Mouse (Mus musculus): ENCODE measurements around the gene H2-M10.2. TPM values are rescaled to one million over a fixed set of nuclear protein-coding genes. Genes with fewer than 3 reads are reported as not detected.
"Not testable (repeated sequence)": the region's sequence is repeated elsewhere in the genome, so short reads cannot be mapped to it uniquely, and the experiment has no call there.

H2-M10.2 gene
- total RNA-seq, 2 experiments from 2014 or later: not detected

DNA sequence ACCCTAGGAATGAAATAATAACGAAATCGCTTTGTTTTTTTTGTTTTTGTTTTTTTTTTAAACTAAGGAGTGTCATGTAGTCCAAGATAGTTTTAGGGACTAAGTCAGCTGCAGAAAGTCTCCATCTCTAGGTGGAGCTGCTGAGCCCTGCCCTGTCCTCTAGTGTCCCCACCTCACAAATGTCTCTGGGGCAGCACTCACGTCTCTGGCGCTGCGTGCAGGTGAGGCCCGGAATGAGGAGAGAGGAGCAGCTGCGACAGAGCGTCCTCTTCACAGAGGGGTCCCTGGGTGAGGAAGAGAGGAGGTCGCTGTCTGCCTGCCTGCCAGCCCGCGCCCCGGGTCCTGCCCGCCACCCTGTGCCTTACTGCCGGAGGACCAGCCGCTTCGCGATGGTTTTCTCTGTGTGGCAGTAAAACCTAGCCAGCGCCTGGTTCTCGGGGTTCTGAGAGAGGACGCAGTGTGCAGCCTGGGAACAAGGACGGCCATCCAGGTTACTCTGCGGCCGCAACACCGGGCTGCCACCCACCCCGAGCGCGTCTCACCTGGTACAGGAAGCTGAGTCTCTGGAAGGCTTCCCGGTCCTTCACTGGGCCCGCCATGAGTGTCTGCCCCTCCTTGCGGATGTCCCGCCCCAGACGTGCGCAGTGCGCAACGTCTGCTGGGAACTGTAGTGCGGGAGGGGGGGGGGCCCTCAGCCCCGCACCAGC lies 28.9 kb downstream of the H2-M10.2 start:
- ATAC-seq (replicated peaks; ENCODE audit: low FRiP score, low TSS enrichment, poor library complexity, severe bottlenecking): peak; percentile 94

GRCm38 (mm10) chr17:36253087-36253600 lies 33.1 kb downstream of the H2-M10.2 start:
- no peak for ATAC-seq (replicated peaks; ENCODE audit: low FRiP score, low TSS enrichment, poor library complexity, severe bottlenecking)

DNA sequence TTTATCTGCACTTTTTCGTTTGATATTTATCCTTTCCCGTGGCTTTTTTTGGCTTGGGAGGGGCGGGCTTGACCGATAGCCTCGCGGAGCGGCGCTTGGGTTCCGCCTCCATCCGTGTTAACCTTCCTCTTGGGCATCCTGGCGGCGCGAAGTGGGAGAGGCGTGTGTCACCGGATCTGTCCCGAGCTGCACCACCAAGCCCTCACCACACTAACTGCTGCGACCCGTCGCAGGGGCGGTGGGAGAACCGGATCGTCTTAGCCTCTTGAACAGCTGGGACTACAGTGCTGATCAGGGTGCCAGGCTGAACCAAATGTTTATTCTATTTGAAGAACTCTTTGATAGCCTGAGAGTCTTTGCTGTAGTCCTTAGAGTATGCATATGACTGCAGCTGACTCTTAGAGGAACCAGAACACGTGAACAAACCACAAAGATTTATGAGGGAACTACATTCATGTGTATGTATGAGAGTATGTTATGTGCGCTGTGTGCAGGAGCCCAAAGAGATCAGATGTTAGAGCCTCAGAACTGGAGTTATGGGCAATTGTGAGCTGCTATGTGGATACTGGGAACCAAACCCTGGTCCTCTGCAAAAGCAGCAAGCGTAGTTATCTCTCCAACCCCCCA lies 33.9 kb downstream of the H2-M10.2 start:
- peak; percentile 57 for ATAC-seq (replicated peaks; ENCODE audit: low FRiP score, low TSS enrichment, poor library complexity, severe bottlenecking)

GRCm38 (mm10) chr17:36248886-36249285 lies 37.4 kb downstream of the H2-M10.2 start:
- no peak for ATAC-seq (replicated peaks; ENCODE audit: low FRiP score, low TSS enrichment, poor library complexity, severe bottlenecking)

- no peak for ATAC-seq (replicated peaks; ENCODE audit: low FRiP score, low TSS enrichment, poor library complexity, severe bottlenecking)
Observed at GRCm38 (mm10) chr17:36245741-36246140, 40.5 kb downstream of the H2-M10.2 start.

DNA sequence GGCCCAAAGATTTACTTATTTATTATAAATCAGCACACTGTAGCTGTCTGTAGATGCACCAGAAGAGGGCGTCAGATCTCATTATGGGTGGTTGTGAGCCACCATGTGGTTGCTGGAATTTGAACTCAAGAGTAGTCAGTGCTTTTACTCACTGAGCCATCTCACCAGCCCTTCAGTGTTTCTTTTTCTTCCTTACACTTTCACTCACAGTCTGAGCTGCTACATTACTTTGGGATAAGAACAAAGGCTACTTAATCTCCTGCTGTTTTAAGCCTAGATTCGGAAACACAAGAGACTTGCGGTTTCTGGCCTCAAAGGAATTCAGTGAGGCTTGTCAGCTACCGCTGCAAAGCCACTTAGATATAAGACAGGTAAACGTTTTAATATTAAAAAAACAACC lies 42.3 kb downstream of the H2-M10.2 start:
- no peak for ATAC-seq (replicated peaks; ENCODE audit: low FRiP score, low TSS enrichment, poor library complexity, severe bottlenecking)

DNA sequence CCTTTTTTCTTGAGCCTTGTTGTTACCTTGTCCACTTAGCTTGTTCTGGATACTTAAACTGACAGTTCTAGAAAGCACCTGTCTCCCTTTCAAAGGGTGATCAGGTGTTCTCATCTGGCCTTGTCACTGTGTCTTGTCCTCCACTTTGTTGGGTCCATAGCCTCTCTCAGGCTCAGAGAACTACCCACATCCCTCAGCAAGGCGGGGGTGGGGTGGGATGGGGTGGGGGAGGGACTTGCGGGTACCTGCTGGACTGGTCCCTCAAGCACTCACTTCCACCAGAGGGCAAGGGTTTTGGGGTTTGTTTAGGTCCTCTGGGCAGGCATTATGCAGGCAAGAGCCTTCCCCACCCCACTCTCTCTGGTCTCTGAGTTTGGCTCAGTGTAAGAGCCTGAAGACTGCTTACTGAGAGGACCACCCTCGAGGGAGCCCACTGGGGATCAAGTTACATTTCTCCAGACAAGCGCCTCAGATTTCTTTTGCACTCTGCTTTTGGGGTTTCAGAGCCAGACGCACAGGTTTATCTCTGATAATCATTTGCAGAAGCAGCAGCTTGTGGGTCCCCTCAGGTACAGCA lies 45.6 kb downstream of the H2-M10.2 start:
- ATAC-seq (replicated peaks; ENCODE audit: low FRiP score, low TSS enrichment, poor library complexity, severe bottlenecking): no peak

DNA sequence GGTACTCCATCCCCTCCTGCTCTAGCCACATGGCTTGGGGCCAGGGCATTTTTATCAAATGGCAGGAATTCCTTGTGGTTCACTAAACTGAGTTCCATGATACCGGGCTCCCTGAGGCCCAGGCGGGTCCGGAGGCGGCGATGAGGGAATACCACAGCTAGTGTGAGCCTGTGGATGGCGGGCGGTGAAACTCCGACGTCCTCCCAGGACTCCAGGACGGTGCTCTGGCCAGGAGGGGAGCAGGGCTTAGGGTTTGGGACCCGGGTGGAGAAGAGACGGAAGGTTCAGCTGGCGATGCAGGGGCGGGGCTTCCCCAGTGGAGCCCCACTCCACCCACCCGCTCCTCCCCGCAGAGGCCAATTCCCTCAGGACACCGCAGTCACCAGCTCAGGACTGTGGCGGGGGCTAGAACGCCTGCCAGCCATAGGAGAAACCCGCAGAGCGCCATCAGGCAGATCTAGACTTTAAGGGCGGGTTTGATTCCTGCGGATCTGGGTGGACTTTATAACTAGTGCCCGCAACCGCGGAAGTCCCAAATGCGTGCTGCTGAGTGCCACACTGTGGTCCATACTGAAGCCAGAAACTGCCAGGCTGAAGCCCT lies 48.9 kb downstream of the H2-M10.2 start:
- ATAC-seq (replicated peaks; ENCODE audit: low FRiP score, low TSS enrichment, poor library complexity, severe bottlenecking): peak; percentile 67

GRCm38 (mm10) chr17:36235300-36235699 lies 51.0 kb downstream of the H2-M10.2 start:
- ATAC-seq (replicated peaks; ENCODE audit: low FRiP score, low TSS enrichment, poor library complexity, severe bottlenecking): not testable (repeated sequence)

Other genes with a start within 250 kb of the H2-M10.2 start
- 17.1 and 25.6 TPM in 2 replicates for gene H2-T22, start 243.7 kb downstream of the H2-M10.2 start, total RNA-seq (2014; fragmentation: Nextera tagmentation)
- gene H2-T22, start 243.7 kb downstream of the H2-M10.2 start, total RNA-seq (2017): 30.1 and 31.5 TPM in 2 replicates
- 0.52 TPM in 1 of 2 replicates, not detected in the other for gene Gm6034, start 243.5 kb downstream of the H2-M10.2 start, total RNA-seq (2014; fragmentation: Nextera tagmentation)
- gene Gm6034, start 243.5 kb downstream of the H2-M10.2 start, total RNA-seq (2017): not detected in 2 replicates
- gene Gm11127, start 228.1 kb downstream of the H2-M10.2 start, total RNA-seq (2014; fragmentation: Nextera tagmentation): not detected in 2 replicates
- gene Gm11127, start 228.1 kb downstream of the H2-M10.2 start, total RNA-seq (2017): not detected in 2 replicates
- 0.22 and 1.5 TPM in 2 replicates for gene Gm19684, start 164.8 kb downstream of the H2-M10.2 start, total RNA-seq (2014; fragmentation: Nextera tagmentation)
- gene Gm19684, start 164.8 kb downstream of the H2-M10.2 start, total RNA-seq (2017): 0.38 TPM in 1 of 2 replicates, not detected in the other
- not detected in 2 replicates for gene Gm7030, start 157.1 kb downstream of the H2-M10.2 start, total RNA-seq (2014; fragmentation: Nextera tagmentation)
- not detected in 2 replicates for gene Gm7030, start 157.1 kb downstream of the H2-M10.2 start, total RNA-seq (2017)
- gene Gm8909, start 118.0 kb downstream of the H2-M10.2 start, total RNA-seq (2014; fragmentation: Nextera tagmentation): not detected in 2 replicates
- not detected in 2 replicates for gene Gm8909, start 118.0 kb downstream of the H2-M10.2 start, total RNA-seq (2017)
- not detected in 2 replicates for gene H2-T3, start 96.2 kb downstream of the H2-M10.2 start, total RNA-seq (2014; fragmentation: Nextera tagmentation)
- gene H2-T3, start 96.2 kb downstream of the H2-M10.2 start, total RNA-seq (2017): not detected in 2 replicates
- gene Rpp21, start 28.4 kb downstream of the H2-M10.2 start, total RNA-seq (2014; fragmentation: Nextera tagmentation): 66.7 and 120 TPM in 2 replicates
- gene Rpp21, start 28.4 kb downstream of the H2-M10.2 start, total RNA-seq (2017): 56.9 and 68.9 TPM in 2 replicates
- gene Trim39, start 14.2 kb downstream of the H2-M10.2 start, total RNA-seq (2014; fragmentation: Nextera tagmentation): 21.0 and 29.7 TPM in 2 replicates
- gene Trim39, start 14.2 kb downstream of the H2-M10.2 start, total RNA-seq (2017): 19.2 and 23.2 TPM in 2 replicates
- gene H2-M10.1, start 39.7 kb upstream of the H2-M10.2 start, total RNA-seq (2014; fragmentation: Nextera tagmentation): not detected in 2 replicates
- not detected in 2 replicates for gene H2-M10.1, start 39.7 kb upstream of the H2-M10.2 start, total RNA-seq (2017)
- not detected in 2 replicates for gene H2-M10.3, start 81.9 kb upstream of the H2-M10.2 start, total RNA-seq (2014; fragmentation: Nextera tagmentation)
- not detected in 2 replicates for gene H2-M10.3, start 81.9 kb upstream of the H2-M10.2 start, total RNA-seq (2017)
- gene H2-M10.4, start 175.8 kb upstream of the H2-M10.2 start, total RNA-seq (2014; fragmentation: Nextera tagmentation): not detected in 2 replicates
- gene H2-M10.4, start 175.8 kb upstream of the H2-M10.2 start, total RNA-seq (2017): not detected in 2 replicates